Mouse (Mus musculus): ENCODE measurements around the gene Olfml3.

The Olfml3 gene

DNA sequence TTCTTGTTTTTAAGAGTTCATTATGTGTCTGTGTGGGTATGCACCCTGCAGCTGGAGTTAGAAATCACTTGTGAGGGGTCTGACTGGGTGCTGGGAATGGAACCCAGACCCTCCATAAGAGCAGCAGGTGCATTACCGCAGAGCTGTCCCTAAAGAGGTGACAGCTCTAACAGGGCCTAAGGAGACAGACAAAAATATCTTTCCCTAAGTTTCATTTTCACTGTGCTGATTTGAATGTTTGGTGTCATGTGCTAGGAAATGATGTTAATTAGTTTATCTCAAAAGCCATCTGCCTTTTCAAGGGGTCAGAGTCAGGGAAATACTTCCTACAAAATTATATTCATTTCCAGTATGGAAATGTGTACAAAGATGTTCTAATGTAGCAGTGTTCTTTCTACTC is 1.5 kb upstream of the Olfml3 start, which contains the start of gene Gm10964:
Gene Gm10964, plus strand, starts transcription at position 38 of the 400 bp plus-strand sequence.
- DNase-seq (ENCODE audit: low spot score): no peak

DNA sequence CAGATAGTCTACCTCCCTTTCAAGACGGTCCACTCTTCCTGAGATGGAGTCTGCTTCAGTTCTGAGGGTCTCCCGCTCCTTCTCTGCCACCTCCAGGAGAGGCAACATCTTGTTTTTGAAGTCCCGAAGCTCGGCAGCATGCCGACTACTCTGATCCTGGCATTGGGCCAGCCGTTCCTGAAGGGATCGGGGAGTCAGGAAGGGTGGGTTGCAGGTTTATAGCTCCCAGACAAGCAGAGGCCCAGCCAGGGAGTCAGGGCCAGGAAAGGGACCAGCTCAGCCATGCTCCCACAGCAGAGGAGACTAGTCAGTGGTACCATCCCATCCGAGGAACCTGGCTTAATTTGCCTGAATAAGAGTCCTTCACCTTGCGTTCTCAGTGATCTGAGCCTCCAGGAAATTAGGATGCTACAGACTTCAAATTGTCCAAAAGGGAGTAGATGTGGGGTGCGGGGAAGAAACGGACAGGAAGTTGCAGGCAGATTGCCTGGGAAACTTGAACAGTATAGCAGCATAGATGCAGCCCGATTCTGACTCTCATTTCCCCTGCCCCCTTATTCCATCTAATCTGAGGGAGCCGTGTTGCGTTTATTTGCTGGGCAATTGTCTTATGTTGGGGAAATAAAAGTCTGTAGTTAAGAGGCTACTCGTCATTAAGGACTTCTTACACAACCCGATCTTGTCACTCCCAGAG is 593 bp downstream of the Olfml3 start:
- no peak for DNase-seq (ENCODE audit: low spot score)

DNA sequence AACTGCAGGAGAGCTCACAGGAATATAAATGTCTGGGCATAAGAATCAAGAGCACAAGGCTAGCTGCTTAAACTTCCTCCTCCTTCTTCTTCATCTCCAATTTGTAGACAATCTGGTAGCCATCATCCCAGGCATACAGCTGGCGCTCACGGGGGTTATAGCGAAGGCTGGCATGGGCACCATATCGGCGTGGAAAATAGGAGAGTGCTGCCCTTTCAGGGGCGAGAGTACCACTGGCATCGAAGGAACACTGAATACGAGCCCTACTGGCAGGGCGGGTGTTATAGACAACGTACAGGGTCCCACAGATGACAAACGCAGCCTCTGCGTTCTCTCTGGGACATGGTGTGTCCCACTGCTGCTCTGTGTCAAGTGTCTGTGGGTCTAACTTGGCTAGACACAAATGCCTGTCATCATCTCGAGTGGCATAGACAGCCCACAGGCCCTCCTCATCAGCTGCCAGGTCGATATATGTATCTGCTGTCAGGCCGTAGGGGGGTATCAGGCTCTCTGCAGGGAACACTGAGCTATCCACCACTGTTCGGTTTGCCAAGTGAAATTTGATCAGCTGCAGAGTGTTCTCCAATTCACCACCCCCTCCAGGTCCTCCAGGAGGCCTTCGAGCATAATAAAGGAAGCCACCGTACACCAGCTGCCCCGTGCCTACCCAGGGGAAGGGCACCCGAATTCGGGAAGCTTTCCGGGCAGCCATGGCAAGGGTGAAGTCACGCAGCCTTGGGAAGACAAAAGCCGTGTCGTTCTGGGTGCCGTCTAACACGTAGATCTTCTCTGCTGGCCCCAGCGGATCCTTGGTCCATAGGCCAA is 1.8 kb downstream of the Olfml3 start:
- no peak for DNase-seq (ENCODE audit: low spot score)

DNA sequence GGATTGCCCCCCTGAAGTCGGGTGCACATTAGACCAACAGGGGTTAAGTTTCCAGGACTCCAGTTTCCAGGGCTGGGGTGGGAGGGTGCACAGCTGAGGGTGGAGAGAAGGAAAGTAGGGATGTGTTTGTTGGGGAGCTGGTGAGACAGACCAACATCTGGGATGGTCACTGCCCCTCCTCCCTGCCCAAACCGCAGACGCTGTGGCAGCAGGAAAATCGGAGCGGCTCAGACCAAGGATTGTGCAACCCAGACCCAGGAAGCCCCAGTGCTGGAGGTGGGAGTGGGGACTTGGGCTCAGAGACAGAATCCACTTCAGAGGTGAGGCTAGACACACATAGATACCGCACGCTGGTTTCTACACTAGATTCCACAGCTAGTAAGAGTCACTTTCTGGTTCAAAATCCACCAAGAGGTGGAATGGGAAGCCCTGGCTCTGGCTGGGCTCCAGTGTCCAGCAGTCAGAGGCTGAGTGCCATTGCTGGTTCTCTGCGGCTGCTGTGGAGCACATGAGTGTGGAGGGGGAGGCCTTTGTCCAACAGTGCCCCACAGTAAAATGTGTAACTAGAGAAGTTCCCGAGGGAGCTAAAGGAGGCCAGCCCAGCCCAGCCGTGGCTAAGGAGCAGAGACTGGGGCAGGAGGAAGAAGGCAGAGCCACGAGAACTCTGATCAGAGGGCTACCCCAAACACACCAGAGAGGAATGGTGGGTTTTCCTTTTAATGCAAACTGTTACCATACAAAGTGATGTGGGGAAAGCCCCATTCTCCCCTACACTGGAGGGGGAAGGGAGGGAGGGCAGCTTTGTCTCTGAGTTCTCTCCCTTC is 2.9 kb downstream of the Olfml3 start:
- no peak for DNase-seq (ENCODE audit: low spot score)

DNA sequence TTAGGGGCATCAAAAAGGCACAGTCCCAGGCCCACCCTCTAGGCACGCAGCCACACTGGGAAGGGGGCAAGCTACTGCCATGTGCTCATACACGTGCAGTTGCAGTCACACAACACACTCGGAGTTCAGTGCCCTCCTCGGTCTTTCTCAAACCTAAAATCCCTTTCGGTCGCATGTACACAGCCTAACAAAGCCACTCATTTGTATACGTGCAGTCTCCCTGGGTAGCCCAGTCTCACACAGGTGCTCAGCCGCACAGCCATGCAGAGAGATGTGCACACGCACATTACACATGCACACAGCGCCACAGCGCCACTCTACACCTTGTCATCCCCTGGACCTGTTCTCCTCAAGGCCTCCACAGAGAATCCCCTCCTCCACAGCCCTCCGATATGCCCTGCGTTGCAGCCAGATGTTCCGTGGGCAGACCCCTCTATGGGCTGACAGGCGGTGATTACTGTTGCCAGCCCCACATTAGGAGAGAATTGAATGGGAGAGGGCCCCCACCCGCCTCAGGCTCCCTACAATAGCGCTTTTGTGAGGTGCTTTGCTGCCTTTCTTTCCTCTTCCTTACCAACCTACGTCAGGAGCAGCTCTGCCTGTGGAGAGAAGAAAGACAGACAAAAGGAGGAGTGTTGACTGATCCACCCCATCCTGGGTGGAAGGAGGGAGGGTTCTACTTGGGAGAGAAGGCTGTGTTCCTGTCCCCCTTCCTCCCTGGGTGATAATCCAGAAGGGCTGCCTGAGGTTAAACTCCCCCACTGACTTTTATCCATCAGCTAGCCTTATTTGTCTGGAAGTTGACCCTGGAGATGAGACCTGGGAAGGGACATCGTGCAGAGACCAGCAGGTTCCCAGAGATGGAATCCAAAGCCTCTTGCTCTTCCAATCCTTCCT is 3.8 kb downstream of the Olfml3 start:
- DNase-seq (ENCODE audit: low spot score): no peak

DNA sequence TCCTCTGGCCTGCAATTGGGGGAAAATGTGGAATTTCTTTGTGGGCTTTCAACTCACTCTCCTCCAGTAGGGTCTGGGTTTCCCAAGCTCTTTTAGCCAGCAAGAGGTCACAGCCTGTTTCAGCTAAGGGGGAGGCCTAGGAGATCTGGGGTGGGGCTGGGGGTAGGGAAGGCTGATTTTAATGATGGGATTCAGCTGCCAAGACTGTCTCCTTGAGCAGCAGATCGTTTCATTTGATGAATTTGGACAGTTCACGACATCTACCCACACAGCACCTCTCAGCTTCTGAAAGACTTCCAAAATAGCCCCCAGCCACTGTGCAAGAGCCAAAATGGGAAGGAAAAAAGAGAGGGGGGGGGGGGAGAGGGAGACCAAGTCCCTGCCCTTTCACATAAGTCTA is 4.6 kb downstream of the Olfml3 start:
- no peak for DNase-seq (ENCODE audit: low spot score)

DNA sequence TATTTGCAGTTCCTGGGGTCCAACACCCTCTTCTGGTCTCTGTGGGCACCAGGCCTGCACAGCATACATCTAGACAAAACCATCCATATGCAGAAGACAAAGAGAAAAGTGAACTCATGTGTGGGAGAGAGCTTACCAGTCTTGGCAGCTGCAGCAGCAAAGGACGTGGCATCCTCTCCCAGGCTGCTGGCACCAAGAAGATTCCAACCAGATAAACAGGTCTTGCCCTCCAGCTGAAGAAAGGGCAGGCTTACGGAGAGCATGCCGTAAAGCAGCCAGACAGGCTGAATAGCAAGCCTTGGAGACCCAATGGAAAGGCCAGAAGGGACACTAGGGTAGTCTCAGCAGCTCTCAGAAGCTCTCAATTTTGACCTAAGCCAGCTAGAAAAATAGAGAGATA is 5.7 kb downstream of the Olfml3 start:
- DNase-seq (ENCODE audit: low spot score): no peak

DNA sequence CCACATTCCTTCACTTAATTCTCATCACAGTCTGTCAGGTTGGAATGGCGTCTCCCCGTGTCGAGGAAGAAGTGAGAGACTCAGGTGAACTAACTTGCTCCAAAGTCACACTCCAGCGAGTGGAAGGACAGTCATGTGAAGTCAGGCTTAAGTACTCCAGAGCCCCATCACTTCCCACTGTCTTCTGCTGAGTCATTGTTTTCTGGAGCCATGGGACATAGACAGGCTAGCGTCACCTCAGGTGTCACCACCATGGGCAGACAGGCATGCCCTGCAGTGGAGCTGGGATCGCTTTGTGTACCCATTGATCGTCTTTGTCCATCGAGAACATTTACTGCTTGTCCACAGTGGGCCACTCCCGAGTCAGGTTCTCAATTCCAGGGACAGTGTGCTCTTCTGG is 8.0 kb downstream of the Olfml3 start:
- no peak for DNase-seq (ENCODE audit: low spot score)

DNA sequence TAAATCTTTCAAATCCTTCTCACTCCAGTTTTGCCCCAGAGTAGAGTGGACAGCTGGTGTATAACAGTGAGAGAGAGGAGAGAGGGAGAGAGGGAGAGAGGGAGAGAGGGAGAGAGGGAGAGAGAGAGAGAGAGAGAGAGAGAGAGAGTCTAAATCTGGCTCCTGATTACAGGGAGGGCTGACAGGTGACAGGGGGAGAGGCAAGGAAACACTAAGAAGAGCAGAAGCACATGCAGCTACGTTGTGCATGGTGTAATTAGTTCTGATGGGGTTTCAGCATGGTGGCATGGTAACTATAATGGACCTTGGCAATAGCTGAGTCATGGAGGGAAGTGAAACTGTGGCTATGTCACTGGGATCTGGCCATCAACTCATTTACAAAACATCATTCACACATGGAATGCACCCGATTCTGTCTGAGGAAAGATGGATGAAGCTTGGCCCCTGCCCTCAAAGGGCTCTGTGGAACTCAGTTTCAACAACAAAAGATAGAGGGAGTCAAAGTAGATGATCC is 9.9 kb downstream of the Olfml3 start:
- no peak for DNase-seq (ENCODE audit: low spot score)

DNA sequence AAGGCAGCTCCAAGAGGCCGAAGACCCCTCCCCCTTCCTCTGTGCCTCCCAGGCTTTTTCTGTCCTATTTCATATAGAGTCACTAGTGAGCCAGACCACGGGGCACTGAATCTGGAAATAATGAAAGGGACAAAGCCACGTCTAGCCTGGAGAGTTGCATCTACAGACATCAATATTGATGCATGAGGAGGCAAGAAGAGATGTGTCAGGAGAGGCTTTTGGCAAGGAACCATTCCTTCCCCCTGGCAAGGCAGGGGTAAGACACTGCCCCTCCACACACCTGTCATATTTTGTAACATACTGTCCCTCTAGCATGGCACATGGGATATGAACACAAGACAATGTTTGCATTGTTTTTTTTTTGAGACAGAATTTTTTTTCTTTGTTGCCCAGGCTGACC is 11.2 kb downstream of the Olfml3 start:
- DNase-seq (ENCODE audit: low spot score): no peak

DNA sequence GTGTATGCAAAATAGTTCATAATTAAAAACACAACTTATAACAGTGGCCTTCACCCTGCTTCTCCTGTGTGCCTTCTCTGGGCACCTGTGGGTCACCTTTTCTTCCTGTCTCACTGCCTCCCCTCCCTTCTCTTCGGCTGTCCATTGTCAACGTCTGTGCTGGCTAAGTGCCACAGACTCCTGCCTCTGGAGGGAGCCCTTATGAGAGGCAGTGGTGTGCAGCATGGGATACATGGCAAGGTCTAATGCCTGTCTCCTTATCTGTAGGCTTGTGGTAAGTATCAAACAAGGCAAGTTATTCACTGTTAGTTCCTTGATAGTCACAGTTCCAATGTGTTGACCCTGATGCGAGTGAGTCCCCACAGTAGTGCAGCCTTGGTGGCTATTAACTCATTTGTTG is 13.7 kb downstream of the Olfml3 start:
- no peak for DNase-seq (ENCODE audit: low spot score)

DNA sequence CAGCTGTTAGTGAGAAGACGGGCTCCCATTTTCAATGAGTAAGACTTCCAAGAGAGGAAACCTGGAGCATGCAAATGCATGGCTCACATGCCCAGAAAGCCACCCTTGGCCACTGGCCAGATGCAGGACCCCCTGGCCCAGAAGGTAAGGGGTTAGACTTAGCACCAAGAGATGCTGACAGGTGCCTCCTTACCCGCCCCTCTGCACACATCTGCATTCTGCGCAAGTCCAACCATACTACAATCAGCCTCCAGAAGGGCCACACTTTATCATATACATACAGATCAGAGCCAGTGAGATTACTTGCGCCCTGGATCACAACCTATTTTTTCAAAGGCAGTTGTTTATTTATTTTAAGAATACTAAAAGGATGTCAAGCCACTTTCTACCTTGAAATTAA is 19.1 kb downstream of the Olfml3 start:
- no peak for DNase-seq (ENCODE audit: low spot score)

DNA sequence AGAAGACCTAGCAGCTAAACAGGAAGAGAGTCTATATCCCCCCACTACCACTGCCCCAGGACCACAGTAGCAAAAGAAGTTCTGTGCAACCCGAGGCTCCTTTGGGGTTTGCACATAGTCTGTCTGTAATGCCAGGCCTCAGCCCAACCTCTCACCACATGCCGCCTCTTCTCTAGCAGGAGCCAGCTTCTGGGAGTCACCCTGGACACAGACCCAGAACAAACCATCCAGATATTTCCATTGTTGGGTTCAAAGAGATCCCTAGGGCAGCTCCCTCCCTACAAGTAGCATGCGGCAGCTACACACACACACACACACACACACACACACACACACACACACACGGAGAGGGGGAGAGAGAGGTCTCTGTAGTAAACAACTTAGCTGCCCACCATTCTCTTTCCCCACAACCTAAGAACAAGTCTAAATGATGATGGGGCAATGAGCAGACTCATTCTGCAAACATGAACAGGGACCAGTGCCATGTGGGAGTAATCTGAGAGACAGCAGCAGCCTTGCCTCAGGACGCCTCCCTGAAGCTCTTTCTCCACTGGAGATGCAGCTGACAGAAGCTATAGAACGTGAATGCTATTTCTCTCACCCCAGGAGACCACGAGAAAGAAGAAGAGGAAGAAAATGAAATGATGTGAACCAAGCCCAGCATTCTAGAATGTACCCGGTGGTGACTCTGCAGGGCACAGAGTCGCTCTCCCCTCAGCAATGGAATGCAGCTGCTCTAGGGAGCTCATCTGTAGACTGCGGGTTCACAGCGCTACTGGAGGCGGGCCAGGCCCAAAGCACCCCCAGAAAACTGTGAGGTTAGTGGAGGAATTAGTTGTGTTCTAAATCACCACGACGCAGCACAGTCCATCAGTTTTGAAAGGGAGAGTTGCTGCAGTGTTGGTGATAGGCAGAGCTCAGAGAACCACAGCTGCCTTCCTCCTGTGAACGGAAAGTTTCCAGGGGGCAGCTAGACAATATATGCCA is 20.7 kb downstream of the Olfml3 start:
- DNase-seq (ENCODE audit: low spot score): no peak

DNA sequence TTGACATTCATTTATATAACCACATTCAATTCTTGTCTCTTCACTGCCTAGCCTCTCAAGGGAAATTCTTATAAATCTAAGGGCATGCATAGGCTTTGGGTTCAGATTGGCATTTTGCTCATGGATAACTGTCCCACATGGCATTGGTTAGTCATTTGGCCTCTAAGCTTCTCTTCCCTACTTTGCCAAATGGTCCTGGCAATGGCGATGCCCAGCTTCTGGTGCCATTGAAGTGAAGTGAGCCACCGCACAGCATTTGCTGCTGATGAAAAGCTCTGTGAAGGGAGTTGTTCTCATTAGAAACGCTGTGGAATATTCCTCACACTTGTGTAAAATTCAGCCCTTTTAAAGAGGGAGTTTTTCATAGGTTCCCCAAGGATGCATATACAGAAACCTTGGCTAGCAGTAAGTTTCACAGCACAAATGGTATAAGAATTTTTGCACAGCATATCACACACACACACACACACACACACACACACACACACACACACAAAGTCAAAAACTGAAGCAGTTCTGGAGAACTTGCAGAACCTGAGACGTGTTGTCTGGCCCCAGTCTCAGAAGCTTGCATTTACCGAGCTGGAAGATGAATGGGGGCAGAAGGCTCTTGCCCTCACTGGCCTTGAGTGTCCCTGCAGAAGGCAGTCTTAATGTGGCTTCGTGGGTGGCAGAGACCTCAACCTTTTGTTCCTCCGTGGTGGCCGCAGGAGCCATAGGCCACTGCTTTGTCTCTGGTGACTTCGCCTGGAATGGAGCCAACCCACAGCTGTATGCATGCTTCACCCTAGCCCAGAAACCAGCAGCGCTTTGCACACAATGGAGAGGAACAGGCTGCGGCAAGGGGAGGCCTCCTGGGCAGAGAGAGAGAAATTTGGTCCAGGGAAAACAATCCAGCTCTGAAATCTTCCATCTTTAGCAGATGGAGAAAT is 21.8 kb downstream of the Olfml3 start:
- DNase-seq (ENCODE audit: low spot score): no peak

DNA sequence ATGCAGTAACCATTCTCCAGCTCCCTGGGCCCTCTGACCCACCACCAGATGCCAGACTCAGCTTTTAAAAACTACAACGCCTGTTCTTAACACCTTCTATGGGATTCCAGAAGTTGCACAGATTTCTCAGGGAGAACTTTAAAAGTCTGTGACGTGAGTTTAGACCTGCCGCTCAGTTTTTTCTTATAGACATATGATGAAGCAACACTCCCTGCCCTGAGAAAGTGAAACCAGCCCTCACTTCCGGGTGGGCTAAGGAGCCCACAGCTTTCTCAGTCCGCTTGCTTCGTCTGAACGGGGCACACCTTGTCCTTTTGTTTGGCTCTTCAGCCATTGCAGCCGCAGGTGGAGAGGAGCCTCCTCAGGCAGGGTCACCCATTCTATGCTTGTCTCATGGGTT is 22.9 kb downstream of the Olfml3 start:
- DNase-seq (ENCODE audit: low spot score): no peak

DNA sequence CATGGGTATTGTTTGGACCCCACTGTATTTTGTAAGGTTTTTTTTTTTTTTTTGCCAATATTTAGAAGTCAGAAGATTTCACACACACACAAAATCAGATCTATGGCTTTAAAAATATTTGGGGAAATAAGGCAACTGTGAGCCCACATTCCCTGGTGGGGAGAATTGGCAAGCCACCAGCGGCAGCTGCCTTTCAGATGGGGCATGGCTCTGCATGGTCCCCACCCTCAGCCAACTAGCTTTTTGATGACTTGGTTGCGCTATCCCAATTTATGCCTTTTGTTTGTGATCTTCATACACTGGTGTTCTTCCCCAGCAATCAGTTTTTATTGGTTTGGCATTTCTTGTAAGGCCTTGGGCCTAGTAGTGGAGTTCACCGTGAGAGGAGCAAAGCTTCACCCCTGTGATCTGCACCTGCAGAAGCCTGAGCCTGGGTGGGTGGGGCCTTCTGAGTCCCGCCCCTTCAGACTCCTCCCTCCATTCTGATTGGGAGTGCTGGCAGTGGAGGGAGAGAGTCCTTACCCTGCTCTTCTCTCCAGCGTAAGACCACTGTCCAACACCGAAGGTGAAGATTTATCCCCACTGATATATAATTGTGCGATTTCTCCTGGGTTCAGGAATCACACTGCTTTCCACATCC is 23.4 kb downstream of the Olfml3 start:
- DNase-seq (ENCODE audit: low spot score): no peak

DNA sequence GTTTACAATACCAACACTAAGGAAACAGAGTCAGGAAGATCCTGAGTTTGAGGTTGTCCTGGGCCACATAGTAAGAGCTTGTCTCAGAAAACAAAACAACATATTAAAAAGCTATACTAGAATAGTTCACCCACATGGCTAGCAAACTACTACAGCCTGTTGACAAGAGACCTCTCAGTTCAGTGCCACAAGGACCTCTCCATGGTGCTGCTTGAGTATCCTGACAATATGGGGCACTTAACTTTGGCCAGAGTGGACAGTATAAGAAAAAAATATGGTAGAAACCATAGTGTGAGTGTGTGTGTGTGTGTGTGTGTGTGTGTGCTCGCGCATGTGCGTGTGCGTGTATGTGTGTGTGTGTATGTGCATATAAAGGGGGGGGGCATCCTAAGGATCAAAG is 25.6 kb downstream of the Olfml3 start:
- DNase-seq (ENCODE audit: low spot score): no peak

DNA sequence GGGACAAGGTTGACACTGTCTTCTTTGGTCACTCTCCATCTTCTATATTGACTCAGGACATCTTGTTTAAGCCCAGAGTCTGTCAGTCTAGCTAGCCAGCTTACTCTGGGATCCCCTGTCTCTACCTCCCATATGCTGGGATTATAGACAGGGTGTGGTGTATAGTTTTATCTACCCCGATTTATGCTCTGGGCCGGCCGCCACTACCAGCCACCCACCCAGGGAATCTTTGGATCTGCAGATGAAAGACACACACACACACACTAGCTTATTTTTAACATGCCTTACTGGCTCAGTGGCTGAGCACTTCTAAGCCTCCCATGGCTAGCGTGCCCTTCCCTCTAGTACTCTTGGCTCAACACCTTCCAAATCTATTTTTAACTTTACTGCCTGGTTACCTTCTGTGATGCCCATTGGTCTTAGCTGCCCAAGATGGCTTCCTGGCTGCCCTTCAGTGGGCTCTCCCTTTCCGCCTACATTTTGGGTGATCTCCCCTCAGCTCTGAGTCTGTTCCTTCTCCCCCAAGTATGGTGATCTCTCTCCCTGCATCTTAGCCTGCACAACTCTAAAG is 28.2 kb downstream of the Olfml3 start:
- DNase-seq (ENCODE audit: low spot score): no peak

Data from urinary bladder, postnatal 10 days (tissue).